In the genomic region with DNA sequence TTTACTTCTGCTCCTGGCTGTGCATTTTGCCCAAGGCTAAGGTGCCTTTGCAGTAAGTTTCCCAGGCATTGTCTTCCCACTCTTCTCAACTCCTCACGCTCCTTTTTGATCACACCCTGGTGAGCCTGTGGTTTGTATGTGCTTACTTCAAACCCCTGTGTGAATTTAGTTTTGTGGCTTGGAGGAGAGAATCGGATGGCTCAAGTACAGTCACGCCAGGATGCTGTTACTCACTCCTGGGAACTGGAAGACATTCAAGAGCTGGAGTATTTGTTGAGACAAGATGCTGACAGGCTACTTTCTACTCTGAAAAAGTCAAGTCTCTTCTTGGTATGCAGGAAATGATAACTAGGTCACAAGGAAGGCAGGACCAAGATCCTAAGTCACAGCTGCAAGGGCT, we compare ENCODE assay signal across 34 mouse cellular contexts. TPM values are rescaled to one million over a fixed set of nuclear protein-coding genes. Genes with fewer than 3 reads are reported as not detected.
DNase-seq lines count a peak whose midpoint lies in the region; ATAC-seq lines count a peak whose summit lies in the region.
"Had no signal": no experiment of that assay in that cellular context is flagged by ENCODE, and none has a peak within 500 bp of the region (broad histone marks: within the 10 kb centered on the region; RNA-seq: fewer than 3 reads in every experiment).

No protein-coding gene starts in this region.

- no peak for ATAC-seq in heart, embryonic 13.5 days (ENCODE audit: extremely low read depth, insufficient number of reproducible peaks, low FRiP score, low TSS enrichment)
- ATAC-seq: CD4-positive, CD25-positive, alpha-beta regulatory T cell, adult 4 months; forebrain, embryonic 14.5 days; forebrain, postnatal 0 days; hindbrain, embryonic 16.5 days; intestine, embryonic 16.5 days had no signal

- H3K9ac ChIP-seq in heart, embryonic 13.5 days: no peak overlapping the region
- H3K9ac ChIP-seq: embryonic facial prominence, embryonic 12.5 days; embryonic facial prominence, embryonic 15.5 days; forebrain, postnatal 0 days; heart, embryonic 15.5 days; hindbrain, embryonic 12.5 days had no signal

- H3K9me3 ChIP-seq in heart, embryonic 13.5 days: no peaks in the 10 kb centered on the region
- H3K9me3 ChIP-seq: embryonic facial prominence, embryonic 12.5 days; embryonic facial prominence, embryonic 15.5 days; heart, embryonic 15.5 days; hindbrain, embryonic 12.5 days had no signal

- peak overlapping the region; percentile 26 for H3K27ac ChIP-seq in heart, embryonic 13.5 days (replicated peaks)
- H3K27ac ChIP-seq: embryonic facial prominence, embryonic 12.5 days; embryonic facial prominence, embryonic 15.5 days; heart, embryonic 15.5 days; hindbrain, embryonic 12.5 days had no signal

- WGBS in heart, embryonic 13.5 days: 37% methylated on average over 3 of the region's 3 CpGs

- H3K4me3 ChIP-seq in heart, embryonic 13.5 days: no peak overlapping the region
- H3K4me3 ChIP-seq: embryonic facial prominence, embryonic 12.5 days; embryonic facial prominence, embryonic 15.5 days; heart, embryonic 15.5 days; hindbrain, embryonic 12.5 days had no signal

- H3K36me3 ChIP-seq in heart, embryonic 13.5 days: no peaks in the 10 kb centered on the region
- H3K36me3 ChIP-seq: embryonic facial prominence, embryonic 12.5 days; embryonic facial prominence, embryonic 15.5 days; heart, embryonic 15.5 days; hindbrain, embryonic 12.5 days had no signal

- DNase-seq in heart, postnatal 10 days: no peak
- peak; percentile 2 for DNase-seq in ZHBTc4 (ENCODE audit: low read depth, low spot score)
- peak; percentile 86 for DNase-seq in fibroblast of lung, adult 2 months (ENCODE audit: low read depth)
- DNase-seq in testis, postnatal 14 days (ENCODE audit: low spot score): no peak
- no peak for DNase-seq in adrenal gland, adult 8-10 months
- no peak for DNase-seq in embryo, embryonic 10.5 days (ENCODE audit: low spot score)
- DNase-seq: adrenal gland, adult 2 months; adrenal gland, postnatal 25 days; cerebellum, adult 18-20 months; cerebellum, adult 9-10 months; cerebellum, postnatal 14 days; forebrain, postnatal 0 days; gastrocnemius, postnatal 10 days; heart, adult 11 months; heart, postnatal 14 days; heart, postnatal 4 days; kidney, adult 18-20 months; kidney, adult 9 months had no signal

- H3K27me3 ChIP-seq in heart, embryonic 13.5 days (replicated peaks): no peaks in the 10 kb centered on the region
- H3K27me3 ChIP-seq: embryonic facial prominence, embryonic 12.5 days; embryonic facial prominence, embryonic 15.5 days; heart, embryonic 15.5 days; hindbrain, embryonic 12.5 days had no signal

- intact Hi-C loops in heart, postnatal 10 days (cut with DNase I): no loop called here

- peaks cover 4% of the 10 kb centered on the region for H3K4me1 ChIP-seq in heart, embryonic 13.5 days
- H3K4me1 ChIP-seq: embryonic facial prominence, embryonic 12.5 days; embryonic facial prominence, embryonic 15.5 days; hindbrain, embryonic 12.5 days had no signal

- no peak overlapping the region for H3K4me2 ChIP-seq in heart, embryonic 13.5 days
- H3K4me2 ChIP-seq: embryonic facial prominence, embryonic 12.5 days; embryonic facial prominence, embryonic 15.5 days; heart, embryonic 11.5 days; heart, embryonic 15.5 days; hindbrain, embryonic 12.5 days had no signal

RNA-seq across cellular contexts. Expression of a gene that starts 25.3 kb away (rescaled TPM):
- 0.25 and 0.47 TPM in 2 replicates for polyA plus RNA-seq in heart, embryonic 13.5 days (2015; fragmentation: Nextera tagmentation; extraction: Ambion mirVana)
- not detected for total RNA-seq in heart, postnatal 10 days (2021)
- total RNA-seq in adrenal gland, adult 8-10 months (2022): not detected
- total RNA-seq: adrenal gland, adult 2 months; adrenal gland, postnatal 25 days; forebrain, postnatal 0 days; gastrocnemius, adult 18-20 months; gastrocnemius, postnatal 10 days; gastrocnemius, postnatal 4 days; heart, adult 8-10 months; heart, postnatal 14 days; heart, postnatal 4 days; MEL had no signal
- polyA plus RNA-seq: adrenal gland, adult 2 months; C2C12; forebrain, embryonic 11.5 days; forebrain, embryonic 14.5 days; heart, embryonic 15.5 days; hindbrain, embryonic 12.5 days; hindbrain, embryonic 16.5 days had no signal

RNA-seq across cellular contexts. Expression of a gene that starts 30.5 kb away (rescaled TPM):
- polyA plus RNA-seq in heart, embryonic 13.5 days (2015; fragmentation: Nextera tagmentation; extraction: Ambion mirVana): not detected in 2 replicates
- total RNA-seq in heart, postnatal 10 days (2021): not detected
- total RNA-seq in adrenal gland, adult 8-10 months (2022): not detected
- total RNA-seq: adrenal gland, adult 2 months; adrenal gland, postnatal 25 days; forebrain, postnatal 0 days; gastrocnemius, adult 18-20 months; gastrocnemius, postnatal 10 days; gastrocnemius, postnatal 4 days; heart, adult 8-10 months; heart, postnatal 14 days; heart, postnatal 4 days; MEL had no signal
- polyA plus RNA-seq: adrenal gland, adult 2 months; C2C12; CD4-positive, CD25-positive, alpha-beta regulatory T cell, adult 4 months; embryonic facial prominence, embryonic 12.5 days; forebrain, embryonic 11.5 days; forebrain, embryonic 14.5 days; forebrain, postnatal 0 days; heart, embryonic 15.5 days; hindbrain, embryonic 12.5 days; hindbrain, embryonic 16.5 days; intestine, embryonic 16.5 days had no signal

RNA-seq across cellular contexts. Expression of a gene that starts 32.1 kb away (rescaled TPM):
- not detected in 2 replicates for polyA plus RNA-seq in heart, embryonic 13.5 days (2015; fragmentation: Nextera tagmentation; extraction: Ambion mirVana)
- total RNA-seq in heart, postnatal 10 days (2021): not detected
- total RNA-seq in adrenal gland, adult 8-10 months (2022): not detected
- total RNA-seq: adrenal gland, adult 2 months; adrenal gland, postnatal 25 days; forebrain, postnatal 0 days; gastrocnemius, adult 18-20 months; gastrocnemius, postnatal 10 days; gastrocnemius, postnatal 4 days; heart, adult 8-10 months; heart, postnatal 14 days; heart, postnatal 4 days; MEL had no signal
- polyA plus RNA-seq: adrenal gland, adult 2 months; C2C12; CD4-positive, CD25-positive, alpha-beta regulatory T cell, adult 4 months; embryonic facial prominence, embryonic 12.5 days; forebrain, embryonic 11.5 days; forebrain, embryonic 14.5 days; forebrain, postnatal 0 days; heart, embryonic 11.5 days; heart, embryonic 15.5 days; hindbrain, embryonic 12.5 days; hindbrain, embryonic 16.5 days; intestine, embryonic 16.5 days had no signal

RNA-seq across cellular contexts. Expression of a gene that starts 46.5 kb away (rescaled TPM):
- polyA plus RNA-seq in heart, embryonic 13.5 days (2015; fragmentation: Nextera tagmentation; extraction: Ambion mirVana): not detected in 2 replicates
- total RNA-seq in heart, postnatal 10 days (2021): not detected
- total RNA-seq in adrenal gland, adult 8-10 months (2022): not detected
- total RNA-seq: adrenal gland, adult 2 months; adrenal gland, postnatal 25 days; forebrain, postnatal 0 days; gastrocnemius, adult 18-20 months; gastrocnemius, postnatal 10 days; gastrocnemius, postnatal 4 days; heart, adult 8-10 months; heart, postnatal 14 days; heart, postnatal 4 days; MEL had no signal
- polyA plus RNA-seq: adrenal gland, adult 2 months; C2C12; CD4-positive, CD25-positive, alpha-beta regulatory T cell, adult 4 months; embryonic facial prominence, embryonic 12.5 days; forebrain, embryonic 11.5 days; forebrain, embryonic 14.5 days; forebrain, postnatal 0 days; heart, embryonic 11.5 days; heart, embryonic 15.5 days; hindbrain, embryonic 12.5 days; hindbrain, embryonic 16.5 days; intestine, embryonic 16.5 days had no signal

RNA-seq across cellular contexts. Expression of a gene that starts 49.0 kb away (rescaled TPM):
- not detected in 2 replicates for polyA plus RNA-seq in heart, embryonic 13.5 days (2015; fragmentation: Nextera tagmentation; extraction: Ambion mirVana)
- total RNA-seq in heart, postnatal 10 days (2021): not detected
- total RNA-seq in adrenal gland, adult 8-10 months (2022): not detected
- total RNA-seq: adrenal gland, adult 2 months; adrenal gland, postnatal 25 days; forebrain, postnatal 0 days; gastrocnemius, adult 18-20 months; gastrocnemius, postnatal 10 days; gastrocnemius, postnatal 4 days; heart, adult 8-10 months; heart, postnatal 14 days; heart, postnatal 4 days; MEL had no signal
- polyA plus RNA-seq: adrenal gland, adult 2 months; C2C12; CD4-positive, CD25-positive, alpha-beta regulatory T cell, adult 4 months; embryonic facial prominence, embryonic 12.5 days; forebrain, embryonic 11.5 days; forebrain, embryonic 14.5 days; forebrain, postnatal 0 days; heart, embryonic 11.5 days; heart, embryonic 15.5 days; hindbrain, embryonic 12.5 days; hindbrain, embryonic 16.5 days; intestine, embryonic 16.5 days had no signal

Comparison
In these comparisons a context has a peak if more than half of its experiments do, and no peak if none do; other contexts are left out.
1. DNase-seq: peak in ZHBTc4 (single experiment) and fibroblast of lung, adult 2 months (single experiment); none in heart, postnatal 10 days (0 of 2), testis, postnatal 14 days (single experiment), adrenal gland, adult 8-10 months (single experiment) and embryo, embryonic 10.5 days (single experiment).